Mouse (Mus musculus) erythroblast, embryonic 14.5 days (primary cell): ENCODE measurements around the gene Npw.

Experiments used
- GATA1 ChIP-seq: IDR thresholded peaks from 2 replicates; pipeline ENCODE4 v1.6.1; 2012; ENCODE audit warnings: low read length, inconsistent platforms, mixed read lengths
- TAL1 ChIP-seq: IDR thresholded peaks from 3 replicates; pipeline ENCODE4 v1.6.1; 2012; ENCODE audit warnings: low read length, inconsistent platforms, mixed read lengths

DNA sequence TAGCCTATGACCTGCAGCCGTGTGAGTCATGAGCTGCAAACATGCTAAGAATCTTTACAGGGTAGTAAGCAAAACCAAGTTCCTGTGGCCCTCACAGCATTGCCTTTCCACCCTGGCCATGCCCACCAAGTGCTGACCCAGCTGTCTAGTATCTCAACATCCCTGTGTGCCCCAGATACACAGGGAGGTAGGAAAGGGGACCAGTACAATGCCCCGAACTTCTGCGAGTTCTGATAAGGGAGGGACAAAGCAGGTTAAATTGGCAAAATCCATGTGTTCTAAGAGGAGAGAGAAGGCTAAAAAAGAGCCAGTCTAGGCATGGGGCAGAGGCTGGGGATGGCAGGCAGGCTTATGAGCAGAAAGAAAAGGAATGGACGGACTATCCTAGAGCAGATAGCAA, 49.9 kb downstream of the Npw start:
- TF ChIP-seq GATA1: no peak
- TF ChIP-seq TAL1: no peak
